Mouse (Mus musculus): ENCODE results near the gene Klhl40.

The Klhl40 gene

DNA sequence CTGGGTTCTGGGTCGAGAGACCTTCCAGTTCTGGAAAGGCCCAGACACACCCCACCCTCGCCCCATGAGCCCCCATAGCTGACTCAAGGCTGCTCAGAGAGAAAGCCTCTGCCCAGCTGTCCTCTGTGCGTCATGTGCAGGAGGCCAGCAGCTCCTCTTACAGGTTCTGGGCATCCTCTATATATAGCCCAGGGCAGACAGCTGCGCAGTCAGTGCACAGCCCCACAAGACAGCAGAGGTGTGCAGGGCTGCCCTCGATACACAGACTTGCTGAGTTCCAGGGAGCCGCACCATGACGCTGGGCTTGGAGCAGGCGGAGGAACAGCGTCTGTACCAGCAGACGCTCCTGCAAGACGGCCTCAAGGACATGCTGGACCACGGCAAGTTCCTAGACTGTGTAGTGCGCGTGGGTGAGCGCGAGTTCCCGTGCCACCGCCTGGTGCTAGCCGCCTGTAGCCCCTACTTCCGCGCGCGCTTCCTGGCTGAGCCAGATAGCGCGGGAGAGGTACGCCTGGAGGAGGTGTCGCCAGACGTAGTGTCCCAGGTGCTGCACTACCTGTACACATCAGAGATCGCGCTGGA, at the start of gene Klhl40:
Gene Klhl40 (plus strand): TSS at position 124 of the 582 bp plus-strand sequence.
- no peak for DNase-seq

DNA sequence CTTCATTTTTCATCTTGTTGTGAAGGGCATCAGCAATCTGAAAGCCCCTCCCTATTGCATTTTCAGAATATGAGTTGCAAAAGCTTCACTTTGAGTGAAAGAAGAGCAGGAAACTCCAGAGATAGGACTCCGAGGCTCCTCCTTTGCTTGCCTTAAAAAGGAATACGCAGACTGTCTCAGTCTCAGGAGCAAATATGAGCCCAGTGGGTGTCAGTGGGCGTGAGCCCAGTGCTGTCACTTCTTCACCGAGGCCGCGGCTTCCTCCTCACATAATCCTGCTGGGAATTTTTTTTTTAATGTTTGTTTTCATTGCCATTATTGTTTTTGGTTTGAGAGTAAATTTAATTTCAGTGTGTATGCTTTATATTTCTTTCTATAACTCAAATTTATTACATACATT, 36.9 kb upstream of the Klhl40 start:
- DNase-seq: no peak

GRCm38 (mm10) chr9:121741168-121741567, 36.2 kb upstream of the Klhl40 start:
- no peak for DNase-seq

DNA sequence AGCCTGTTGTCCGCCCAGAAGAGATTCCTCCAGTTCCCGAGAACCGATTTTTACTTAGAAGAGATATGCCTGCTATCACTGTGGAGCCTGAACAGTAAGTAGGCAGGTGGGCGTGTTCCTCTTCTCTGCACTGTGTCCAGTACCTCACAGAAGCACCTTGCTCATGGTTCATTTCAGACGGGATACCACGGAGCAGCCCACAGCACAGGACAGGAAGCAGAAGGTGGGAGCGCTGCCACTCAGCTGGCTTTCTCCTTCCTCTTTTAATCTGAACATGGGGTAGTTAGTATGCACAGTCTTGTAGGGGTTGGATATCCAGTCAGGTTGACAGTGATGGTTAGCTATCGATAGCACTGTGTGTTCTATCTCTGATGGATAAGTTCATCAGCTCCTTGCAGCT, 33.4 kb upstream of the Klhl40 start:
- DNase-seq: no peak

- DNase-seq: no peak
These were observed 24.6 kb upstream of the Klhl40 start for GRCm38 (mm10) chr9:121752774-121753173.

- DNase-seq: no peak
These were observed 22.8 kb upstream of the Klhl40 start for GRCm38 (mm10) chr9:121754624-121755023.

GRCm38 (mm10) chr9:121756785-121757184, 20.6 kb upstream of the Klhl40 start:
- no peak for DNase-seq

DNA sequence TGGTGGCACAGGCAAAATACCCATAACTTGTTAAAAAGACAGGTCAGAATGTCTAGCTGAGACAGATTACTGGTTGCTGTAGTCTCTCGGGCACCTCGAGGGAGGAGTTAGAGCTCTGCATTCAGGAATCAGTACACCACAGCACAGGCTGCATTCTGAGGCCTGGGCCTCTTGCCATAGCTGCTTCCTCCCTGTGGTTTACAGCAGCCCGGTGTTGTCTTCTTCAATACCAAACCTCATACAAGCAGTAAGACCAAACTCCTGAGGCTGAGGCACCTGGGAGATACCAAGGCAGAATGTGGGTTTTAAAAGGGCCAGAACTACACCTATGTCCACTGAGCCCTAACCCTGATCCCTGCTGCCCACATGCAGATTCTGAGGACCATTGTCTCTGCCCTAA, 20.0 kb upstream of the Klhl40 start:
- DNase-seq: no peak

GRCm38 (mm10) chr9:121757835-121758814, 19.3 kb upstream of the Klhl40 start:
- peak; percentile 14 for DNase-seq

DNA sequence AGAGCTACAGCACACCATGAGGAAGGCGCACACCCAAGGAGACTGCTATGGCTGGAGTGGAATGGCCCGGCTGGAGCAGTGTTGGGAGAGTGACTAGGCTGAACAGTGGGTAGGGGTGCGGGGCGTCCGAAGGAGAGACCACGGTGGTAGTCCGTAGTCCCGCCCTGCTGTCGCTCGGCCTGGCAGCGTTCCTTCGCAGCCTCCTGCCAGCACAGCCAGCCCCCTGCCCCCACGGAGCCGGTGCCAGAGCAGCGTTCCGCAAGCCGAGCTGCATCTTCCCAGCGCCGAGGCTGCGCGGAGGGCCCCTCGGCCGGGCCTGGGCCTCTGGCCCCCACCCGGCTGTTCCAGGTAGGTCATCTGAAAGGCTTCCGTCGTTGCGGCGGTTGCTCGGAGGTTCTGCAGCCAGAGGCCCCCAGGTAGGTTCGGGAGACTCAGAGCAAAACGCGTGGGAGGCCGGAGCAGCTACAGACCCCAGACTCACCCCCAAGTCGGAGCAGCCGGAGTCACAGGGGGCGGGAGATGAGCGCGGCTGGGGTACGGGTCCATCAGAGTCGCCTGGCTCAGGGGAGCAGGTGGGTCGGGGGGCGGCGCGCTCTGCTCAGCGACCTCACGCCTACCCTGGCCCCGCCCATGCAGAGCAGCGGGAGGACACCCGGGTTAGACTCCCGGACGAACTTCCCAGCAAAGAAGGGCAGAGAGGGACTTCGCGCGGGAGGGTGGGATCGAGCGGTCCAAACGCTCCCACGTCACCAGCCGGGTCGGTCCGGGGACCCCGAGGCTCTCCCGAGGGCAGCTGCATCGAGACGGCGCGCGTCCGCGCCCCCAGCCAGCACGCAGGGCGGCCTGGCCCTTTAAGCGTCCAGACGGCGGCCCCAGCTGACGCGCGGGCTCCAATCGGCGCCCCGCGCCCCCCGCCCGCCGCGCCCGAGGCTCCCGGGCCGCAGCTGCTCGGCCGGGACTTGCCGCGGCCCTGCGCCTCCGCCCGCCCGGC, 18.0 kb upstream of the Klhl40 start, which contains the start of gene Zfp651:
Gene Zfp651 (plus strand): TSS at position 240 of the 991 bp plus-strand sequence.
- DNase-seq: peak; percentile 60

DNA sequence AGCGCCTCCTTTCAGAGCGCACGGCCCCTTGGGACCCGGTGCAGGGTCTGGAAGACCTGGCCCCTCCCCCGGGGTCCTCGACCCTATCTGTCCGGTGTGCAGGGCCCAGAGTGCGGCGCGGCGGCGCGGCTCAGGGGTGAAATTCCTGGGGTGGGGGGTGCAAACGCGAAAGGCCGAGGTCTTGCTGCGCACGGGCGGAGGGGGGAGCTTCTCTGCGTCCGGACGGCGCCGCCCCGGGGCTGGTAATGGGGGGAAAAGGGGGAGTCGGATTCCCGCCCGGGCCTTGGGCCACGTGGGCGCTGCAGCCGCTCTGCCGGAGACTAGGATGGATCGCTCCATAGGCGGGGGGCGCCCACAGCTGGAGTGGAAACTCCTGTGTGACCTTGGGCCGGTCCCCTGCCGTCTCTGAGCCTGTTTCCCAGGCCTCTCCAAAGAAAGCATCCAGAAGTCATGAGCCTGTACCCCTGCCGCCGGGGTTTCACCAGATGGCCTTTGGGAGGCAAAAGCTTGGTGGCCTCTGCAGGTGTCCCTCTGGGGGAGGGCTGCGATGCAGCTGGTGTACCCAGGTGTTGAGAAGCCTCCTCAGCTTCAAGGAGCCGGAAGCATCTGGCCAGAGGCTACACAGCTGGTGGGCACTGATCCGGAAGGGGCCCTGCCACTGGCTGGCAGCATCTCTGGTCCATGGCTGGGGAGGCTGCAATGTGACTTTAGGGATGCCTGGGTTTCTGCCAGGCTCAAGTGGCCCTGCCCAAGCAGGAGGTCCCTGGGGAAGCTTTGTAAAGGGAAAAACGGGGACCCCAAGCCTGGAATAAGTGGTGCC, 16.9 kb upstream of the Klhl40 start:
- DNase-seq: peak; percentile 73

DNA sequence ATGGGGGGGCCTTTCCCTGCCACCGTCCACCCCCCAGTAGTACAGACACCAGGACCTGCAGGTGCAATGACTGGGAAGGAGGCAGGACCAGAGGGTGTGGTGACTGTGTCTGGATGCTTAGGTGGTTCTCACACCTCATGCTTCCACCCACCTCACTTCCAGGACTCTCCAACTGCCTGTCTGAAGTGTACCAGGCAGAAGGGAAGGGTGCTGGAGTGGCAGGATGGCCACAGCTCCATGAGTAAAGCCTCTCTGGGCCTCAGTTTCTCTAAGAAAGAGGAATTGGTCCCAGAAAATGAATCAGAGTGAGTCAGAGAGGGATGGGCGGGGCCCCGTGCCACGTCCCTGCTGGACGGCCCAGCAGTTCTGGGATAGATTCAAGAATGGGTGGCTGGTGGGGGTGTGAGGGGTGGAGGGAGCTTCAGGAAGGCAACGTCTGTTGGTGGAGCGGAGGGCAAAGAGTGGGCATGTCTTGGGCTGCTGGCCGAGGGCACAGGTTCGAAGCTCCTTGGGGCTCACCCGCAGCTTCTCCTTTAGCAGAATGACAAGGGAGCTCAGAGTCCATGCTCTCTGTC, 16.2 kb upstream of the Klhl40 start:
- peak; percentile 11 for DNase-seq

- no peak for DNase-seq
These were observed 15.6 kb upstream of the Klhl40 start for GRCm38 (mm10) chr9:121761787-121762186.

- DNase-seq: no peak
These were observed 15.2 kb upstream of the Klhl40 start for GRCm38 (mm10) chr9:121762248-121762647.

- DNase-seq: no peak
These were observed 14.6 kb upstream of the Klhl40 start for GRCm38 (mm10) chr9:121762761-121763160.

DNA sequence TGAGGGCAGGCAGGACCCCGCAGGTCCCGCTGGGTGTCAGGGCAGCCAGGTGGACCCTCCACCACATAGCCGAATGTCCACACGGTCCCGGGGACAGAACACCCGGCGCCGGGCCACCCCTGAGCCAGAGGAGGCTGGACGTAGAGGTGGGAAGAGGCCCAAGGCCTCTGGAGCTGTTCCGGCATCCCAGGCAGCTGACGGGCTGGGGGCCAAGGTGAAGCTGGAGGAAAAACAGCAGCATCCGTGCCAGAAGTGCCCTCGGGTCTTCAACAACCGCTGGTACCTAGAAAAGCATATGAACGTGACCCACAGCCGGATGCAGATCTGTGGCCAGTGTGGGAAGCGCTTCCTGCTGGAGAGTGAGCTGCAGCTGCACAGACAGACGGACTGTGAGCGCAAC, 13.7 kb upstream of the Klhl40 start:
- peak; percentile 25 for DNase-seq

GRCm38 (mm10) chr9:121765166-121765855, 12.1 kb upstream of the Klhl40 start:
- peak; percentile 20 for DNase-seq

DNA sequence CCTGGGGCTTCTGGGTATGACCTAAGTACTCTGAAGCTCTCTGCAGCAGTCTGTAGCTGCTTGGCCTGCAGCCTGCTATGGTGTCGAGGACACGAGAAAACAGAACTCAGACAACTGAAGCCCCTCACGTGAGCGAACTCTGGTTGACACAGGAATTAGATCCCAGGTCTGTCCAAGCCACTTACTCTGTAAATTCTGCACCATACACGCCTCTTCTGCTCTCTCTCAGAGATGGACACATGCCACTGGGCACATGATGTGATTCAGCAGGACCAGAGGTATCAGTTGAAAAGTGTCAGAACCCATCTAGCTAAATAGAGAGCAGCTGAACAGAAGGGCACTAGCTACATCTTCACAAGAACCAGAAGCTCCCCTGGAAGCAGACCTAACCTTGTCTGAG, 5.0 kb upstream of the Klhl40 start:
- no peak for DNase-seq

DNA sequence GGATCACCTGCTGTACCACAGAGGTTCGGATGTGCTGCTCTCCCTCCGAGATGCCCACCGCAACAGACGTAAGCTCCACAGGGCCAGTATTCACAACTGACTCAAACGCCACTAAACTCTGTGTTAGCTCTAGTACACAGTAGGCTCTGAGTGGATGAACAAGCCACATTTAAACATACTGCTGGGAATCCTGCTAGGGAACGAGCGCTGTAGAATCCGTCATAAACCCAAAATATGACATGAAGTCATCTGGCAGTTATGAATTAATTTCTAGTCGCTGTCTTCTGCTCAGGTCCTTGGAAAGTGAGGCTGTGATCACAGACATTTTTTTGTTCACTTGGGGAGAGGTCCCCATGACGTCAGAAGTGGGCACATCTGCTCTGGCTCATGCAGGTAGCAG, 1.5 kb upstream of the Klhl40 start:
- no peak for DNase-seq

GRCm38 (mm10) chr9:121776511-121776910, 896 bp upstream of the Klhl40 start:
- no peak for DNase-seq

GRCm38 (mm10) chr9:121778066-121778624, 738 bp downstream of the Klhl40 start:
- DNase-seq: no peak
